Mouse (Mus musculus): ENCODE results near the gene Tub. TPM values are rescaled to one million over a fixed set of nuclear protein-coding genes. Genes with fewer than 3 reads are reported as not detected.

Gene Tub
- polyA plus RNA-seq, 1 experiment from 2014 or later: 3.7 TPM

GRCm38 (mm10) chr7:108957734-108958133 lies 7.6 kb downstream of the Tub start:
- Histone ChIP-seq H3K4me1 (ENCODE audit: control insufficient read depth, insufficient read depth, low read length) (no peaks in the 10 kb centered on the region), H3K9me3 (ENCODE audit: control insufficient read depth, low read length) (no peaks in the 10 kb centered on the region), H3K4me2 (ENCODE audit: low read depth, severe bottlenecking) (no peak overlapping the region), H3K4me3 (ENCODE audit: low read depth, low read length) (no peak overlapping the region), H3K27me3 (ENCODE audit: control insufficient read depth, insufficient read depth, low read length) (no peaks in the 10 kb centered on the region), H3K9ac (ENCODE audit: low read length) (no peak overlapping the region), H3K27ac (replicated peaks; ENCODE audit: low read depth, low read length) (no peak overlapping the region), H3K36me3 (ENCODE audit: control insufficient read depth, insufficient read depth, low read length) (no peaks in the 10 kb centered on the region)
- no peak for DNase-seq (ENCODE audit: low spot score)
- ATAC-seq (ENCODE audit: insufficient number of reproducible peaks, low FRiP score, low TSS enrichment, low read depth): no peak
- WGBS: 83% methylated on average over 2 of the region's 2 CpGs

GRCm38 (mm10) chr7:108965968-108966367 lies 15.8 kb downstream of the Tub start:
- WGBS: 43% methylated on average over 2 of the region's 2 CpGs
- Histone ChIP-seq H3K27me3 (ENCODE audit: control insufficient read depth, insufficient read depth, low read length) (no peaks in the 10 kb centered on the region), H3K4me1 (ENCODE audit: control insufficient read depth, insufficient read depth, low read length) (no peaks in the 10 kb centered on the region), H3K4me3 (ENCODE audit: low read depth, low read length) (no peak overlapping the region), H3K27ac (replicated peaks; ENCODE audit: low read depth, low read length) (no peak overlapping the region), H3K9me3 (ENCODE audit: control insufficient read depth, low read length) (no peaks in the 10 kb centered on the region), H3K36me3 (ENCODE audit: control insufficient read depth, insufficient read depth, low read length) (no peaks in the 10 kb centered on the region), H3K9ac (ENCODE audit: low read length) (no peak overlapping the region), H3K4me2 (ENCODE audit: low read depth, severe bottlenecking) (no peak overlapping the region)
- no peak for DNase-seq (ENCODE audit: low spot score)
- no peak for ATAC-seq (ENCODE audit: insufficient number of reproducible peaks, low FRiP score, low TSS enrichment, low read depth)

- no peak overlapping the region for H3K4me3 ChIP-seq (ENCODE audit: low read depth, low read length)
- no peaks in the 10 kb centered on the region for H3K27me3 ChIP-seq (ENCODE audit: control insufficient read depth, insufficient read depth, low read length)
- peak; percentile 65 for DNase-seq (ENCODE audit: low spot score)
- 39% methylated on average over 7 of the region's 7 CpGs for WGBS
- no peak overlapping the region for H3K27ac ChIP-seq (replicated peaks; ENCODE audit: low read depth, low read length)
- H3K4me1 ChIP-seq (ENCODE audit: control insufficient read depth, insufficient read depth, low read length): no peaks in the 10 kb centered on the region
- H3K9me3 ChIP-seq (ENCODE audit: control insufficient read depth, low read length): no peaks in the 10 kb centered on the region
- no peak overlapping the region for H3K9ac ChIP-seq (ENCODE audit: low read length)
- peak; percentile 41; the same call in 1 of the 2 replicates for ATAC-seq (ENCODE audit: insufficient number of reproducible peaks, low FRiP score, low TSS enrichment, low read depth)
- H3K36me3 ChIP-seq (ENCODE audit: control insufficient read depth, insufficient read depth, low read length): no peaks in the 10 kb centered on the region
- H3K4me2 ChIP-seq (ENCODE audit: low read depth, severe bottlenecking): no peak overlapping the region
Observed at GRCm38 (mm10) chr7:108966742-108967362, 16.7 kb downstream of the Tub start.

GRCm38 (mm10) chr7:108968201-108968600 lies 18.1 kb downstream of the Tub start:
- no peaks in the 10 kb centered on the region for H3K9me3 ChIP-seq (ENCODE audit: control insufficient read depth, low read length)
- no peaks in the 10 kb centered on the region for H3K4me1 ChIP-seq (ENCODE audit: control insufficient read depth, insufficient read depth, low read length)
- no peak overlapping the region for H3K4me3 ChIP-seq (ENCODE audit: low read depth, low read length)
- H3K36me3 ChIP-seq (ENCODE audit: control insufficient read depth, insufficient read depth, low read length): no peaks in the 10 kb centered on the region
- no peak overlapping the region for H3K9ac ChIP-seq (ENCODE audit: low read length)
- H3K27ac ChIP-seq (replicated peaks; ENCODE audit: low read depth, low read length): no peak overlapping the region
- WGBS: 26% methylated on average over 6 of the region's 6 CpGs
- H3K4me2 ChIP-seq (ENCODE audit: low read depth, severe bottlenecking): no peak overlapping the region
- H3K27me3 ChIP-seq (ENCODE audit: control insufficient read depth, insufficient read depth, low read length): no peaks in the 10 kb centered on the region
- ATAC-seq (ENCODE audit: insufficient number of reproducible peaks, low FRiP score, low TSS enrichment, low read depth) (no peak), DNase-seq (ENCODE audit: low spot score) (no peak)

GRCm38 (mm10) chr7:108972273-108972672 lies 22.1 kb downstream of the Tub start:
- H3K9me3 ChIP-seq (ENCODE audit: control insufficient read depth, low read length): no peaks in the 10 kb centered on the region
- DNase-seq (ENCODE audit: low spot score) (no peak), ATAC-seq (ENCODE audit: insufficient number of reproducible peaks, low FRiP score, low TSS enrichment, low read depth) (no peak)
- H3K4me2 ChIP-seq (ENCODE audit: low read depth, severe bottlenecking): no peak overlapping the region
- no peaks in the 10 kb centered on the region for H3K4me1 ChIP-seq (ENCODE audit: control insufficient read depth, insufficient read depth, low read length)
- H3K27ac ChIP-seq (replicated peaks; ENCODE audit: low read depth, low read length): no peak overlapping the region
- H3K27me3 ChIP-seq (ENCODE audit: control insufficient read depth, insufficient read depth, low read length): no peaks in the 10 kb centered on the region
- H3K9ac ChIP-seq (ENCODE audit: low read length): no peak overlapping the region
- H3K36me3 ChIP-seq (ENCODE audit: control insufficient read depth, insufficient read depth, low read length): no peaks in the 10 kb centered on the region
- WGBS: 69% methylated on average over 6 of the region's 6 CpGs
- H3K4me3 ChIP-seq (ENCODE audit: low read depth, low read length): no peak overlapping the region

- 79% methylated on average over 2 of the region's 3 CpGs for WGBS
- H3K9ac ChIP-seq (ENCODE audit: low read length): no peak overlapping the region
- H3K27me3 ChIP-seq (ENCODE audit: control insufficient read depth, insufficient read depth, low read length): no peaks in the 10 kb centered on the region
- no peak for DNase-seq (ENCODE audit: low spot score)
- H3K4me1 ChIP-seq (ENCODE audit: control insufficient read depth, insufficient read depth, low read length): no peaks in the 10 kb centered on the region
- no peak overlapping the region for H3K4me3 ChIP-seq (ENCODE audit: low read depth, low read length)
- no peak overlapping the region for H3K27ac ChIP-seq (replicated peaks; ENCODE audit: low read depth, low read length)
- H3K4me2 ChIP-seq (ENCODE audit: low read depth, severe bottlenecking): no peak overlapping the region
- no peak for ATAC-seq (ENCODE audit: insufficient number of reproducible peaks, low FRiP score, low TSS enrichment, low read depth)
- H3K36me3 ChIP-seq (ENCODE audit: control insufficient read depth, insufficient read depth, low read length): no peaks in the 10 kb centered on the region
- H3K9me3 ChIP-seq (ENCODE audit: control insufficient read depth, low read length): no peaks in the 10 kb centered on the region
Observed at GRCm38 (mm10) chr7:108985934-108986708, 36.0 kb downstream of the Tub start.

GRCm38 (mm10) chr7:108991207-108991606 lies 41.1 kb downstream of the Tub start:
- no peak overlapping the region for H3K9ac ChIP-seq (ENCODE audit: low read length)
- DNase-seq (ENCODE audit: low spot score) (no peak), ATAC-seq (ENCODE audit: insufficient number of reproducible peaks, low FRiP score, low TSS enrichment, low read depth) (no peak)
- no peaks in the 10 kb centered on the region for H3K27me3 ChIP-seq (ENCODE audit: control insufficient read depth, insufficient read depth, low read length)
- H3K36me3 ChIP-seq (ENCODE audit: control insufficient read depth, insufficient read depth, low read length): no peaks in the 10 kb centered on the region
- H3K9me3 ChIP-seq (ENCODE audit: control insufficient read depth, low read length): no peaks in the 10 kb centered on the region
- no peak overlapping the region for H3K27ac ChIP-seq (replicated peaks; ENCODE audit: low read depth, low read length)
- no peak overlapping the region for H3K4me3 ChIP-seq (ENCODE audit: low read depth, low read length)
- H3K4me1 ChIP-seq (ENCODE audit: control insufficient read depth, insufficient read depth, low read length): no peaks in the 10 kb centered on the region
- WGBS: 82% methylated on average over 9 of the region's 9 CpGs
- no peak overlapping the region for H3K4me2 ChIP-seq (ENCODE audit: low read depth, severe bottlenecking)

- Histone ChIP-seq H3K27me3 (ENCODE audit: control insufficient read depth, insufficient read depth, low read length) (no peaks in the 10 kb centered on the region), H3K9ac (ENCODE audit: low read length) (no peak overlapping the region), H3K9me3 (ENCODE audit: control insufficient read depth, low read length) (no peaks in the 10 kb centered on the region), H3K4me1 (ENCODE audit: control insufficient read depth, insufficient read depth, low read length) (no peaks in the 10 kb centered on the region), H3K4me2 (ENCODE audit: low read depth, severe bottlenecking) (no peak overlapping the region), H3K36me3 (ENCODE audit: control insufficient read depth, insufficient read depth, low read length) (no peaks in the 10 kb centered on the region), H3K4me3 (ENCODE audit: low read depth, low read length) (no peak overlapping the region), H3K27ac (replicated peaks; ENCODE audit: low read depth, low read length) (no peak overlapping the region)
- DNase-seq (ENCODE audit: low spot score): no peak
- ATAC-seq (ENCODE audit: insufficient number of reproducible peaks, low FRiP score, low TSS enrichment, low read depth): no peak
- 88% methylated on average over 7 of the region's 7 CpGs for WGBS
Observed at GRCm38 (mm10) chr7:108993230-108993629, 43.1 kb downstream of the Tub start.

All from limb, embryonic 11.5 days (tissue).